Mouse (Mus musculus) gastrocnemius, adult 18-20 months (tissue): ENCODE data around the gene Ankrd39. TPM values are rescaled to one million over a fixed set of nuclear protein-coding genes. Genes with fewer than 3 reads are reported as not detected.
A peak's percentile ranks its signal among the peaks of the same experiment; 100 is the strongest.

Experiments used
- DNase-seq: peaks from one replicate; pipeline ENCODE4 v3.0.0; 2021; ENCODE audit warnings: low spot score
- long read RNA-seq, 2 experiments: library from polyadenylated mRNA; stranded (forward); transcript quantifications; one replicate each; pipeline ENCODE4 v2.0.0; 2021
- total RNA-seq, 2 experiments: library from RNA; stranded (reverse); gene quantifications; 2 replicates each; pipeline ENCODE4 v1.2.3; 2021

Ankrd39 gene
- total RNA-seq = 1 to 10 TPM; 7.3 to 8.6 TPM
- long read RNA-seq, experiment 1, partial matches to known transcripts = 3 of 13 reads
- long read RNA-seq, experiment 1, other reads (novel, unspliced or antisense) = 1 of 13 reads
- long read RNA-seq, experiment 2, partial matches to known transcripts = 0 of 8 reads
- long read RNA-seq, experiment 2, other reads (novel, unspliced or antisense) = 1 of 8 reads

DNA sequence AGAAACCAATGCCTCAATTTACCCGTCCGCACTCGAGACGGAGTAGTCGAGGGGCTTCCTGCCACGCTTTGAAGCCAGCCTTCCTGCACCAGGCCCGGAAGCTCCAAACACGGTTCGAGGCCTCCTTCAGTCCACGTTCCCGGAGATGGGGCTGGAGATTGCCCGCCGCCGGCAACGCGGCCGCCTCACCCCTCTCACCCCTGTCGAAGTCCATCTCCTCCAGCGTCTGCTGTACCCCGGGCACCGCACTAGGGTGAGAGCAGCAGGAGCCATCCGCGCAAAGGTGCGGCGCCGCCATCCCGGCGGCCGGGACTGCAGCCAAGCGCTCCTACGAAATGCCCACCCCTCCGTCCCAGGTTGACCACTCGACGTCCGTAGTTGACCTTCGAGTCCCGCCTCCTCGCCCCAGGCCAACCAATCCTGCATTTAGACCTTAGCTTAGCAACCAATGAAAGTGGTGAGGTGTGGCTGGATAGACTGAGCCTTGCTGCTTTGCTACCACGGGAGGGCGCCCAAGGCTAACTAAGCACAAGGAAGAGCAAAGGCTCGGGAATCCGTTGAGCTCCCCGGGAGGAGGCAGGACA lies at the start of gene Ankrd39:
TSS of gene Ankrd39 (minus strand) at position 558 of the 584 bp plus-strand sequence.
- peak; percentile 99 for DNase-seq

DNA sequence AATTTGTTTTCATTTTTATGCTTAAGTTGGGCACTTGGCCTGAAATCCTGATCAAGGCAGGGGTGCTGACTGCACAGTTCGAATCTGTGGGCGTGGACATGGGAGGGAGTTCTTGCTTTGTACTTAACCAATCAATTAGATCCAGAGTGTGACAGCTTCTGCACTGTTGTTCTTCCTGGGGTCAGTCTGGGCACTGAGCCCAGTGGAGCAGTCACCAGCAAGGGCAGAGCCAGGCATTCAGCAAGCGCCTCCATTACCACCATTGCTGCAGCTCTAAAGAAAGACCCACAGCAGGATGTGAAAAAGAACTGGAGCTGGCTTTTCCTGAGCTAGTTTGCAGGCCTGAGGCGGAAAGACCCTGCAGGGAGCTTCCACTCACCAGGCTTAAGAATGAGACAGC lies 48.9 kb upstream of the Ankrd39 start:
- no peak for DNase-seq

DNA sequence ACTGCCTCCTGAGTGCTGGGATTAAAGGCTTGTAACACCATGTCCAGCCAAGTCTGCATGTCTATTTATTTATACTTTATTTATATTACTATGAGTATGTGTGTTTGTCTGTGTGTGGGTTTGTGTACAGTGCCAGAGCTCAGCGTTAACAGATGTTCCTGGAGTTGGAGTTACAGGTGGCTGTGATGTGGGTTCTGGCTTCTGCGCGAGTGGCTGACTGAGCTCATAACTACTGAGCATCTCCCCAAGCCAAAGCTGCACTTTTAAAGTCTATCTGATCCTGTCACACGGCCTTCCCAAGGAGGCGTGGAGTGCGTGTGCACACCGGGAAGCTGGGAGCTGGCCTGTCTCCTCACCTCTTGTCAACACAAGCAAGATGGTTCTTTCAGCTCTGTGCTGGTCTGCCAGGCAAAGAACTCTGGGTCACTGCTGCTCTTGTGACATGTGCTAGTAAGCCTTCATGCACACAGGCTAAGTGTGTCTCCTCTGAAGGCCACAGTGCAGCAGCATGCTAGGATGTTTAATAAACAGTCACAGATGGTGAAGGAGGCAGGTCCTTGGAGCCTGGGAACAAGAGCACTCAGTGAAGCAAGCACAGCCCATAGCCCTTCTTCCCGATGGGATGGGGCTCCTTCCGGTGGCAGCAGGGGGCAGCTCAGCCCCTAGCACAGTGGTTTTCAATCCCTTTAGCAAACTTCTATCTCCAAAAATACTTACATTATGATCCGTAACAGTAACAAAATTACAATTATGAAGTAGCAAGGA lies 48.1 kb upstream of the Ankrd39 start:
- DNase-seq = no peak

- no peak for DNase-seq
Measured at GRCm38 (mm10) chr1:36593099-36593498, 45.9 kb upstream of the Ankrd39 start.

DNA sequence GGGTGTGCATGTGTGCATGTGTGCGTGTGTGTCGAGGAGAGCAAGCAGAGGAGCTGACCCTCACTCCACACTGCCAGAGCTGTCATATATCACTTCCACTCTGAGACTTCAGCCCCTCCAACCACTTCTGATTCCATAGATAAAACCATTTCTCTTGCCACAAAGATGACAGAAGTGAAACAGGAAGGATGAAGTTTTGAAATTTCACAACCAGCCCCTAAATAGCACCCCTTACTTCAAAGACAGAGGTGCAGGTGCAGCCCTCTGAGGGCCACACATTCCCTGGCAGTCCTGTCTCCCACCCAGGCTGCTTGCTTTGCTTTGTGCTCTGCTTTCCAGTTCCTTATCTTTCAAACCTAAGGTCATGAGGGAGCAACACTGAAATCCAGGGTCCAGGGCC lies 44.2 kb upstream of the Ankrd39 start:
- no peak for DNase-seq

- no peak for DNase-seq
Measured at GRCm38 (mm10) chr1:36590664-36591063, 43.4 kb upstream of the Ankrd39 start.

DNA sequence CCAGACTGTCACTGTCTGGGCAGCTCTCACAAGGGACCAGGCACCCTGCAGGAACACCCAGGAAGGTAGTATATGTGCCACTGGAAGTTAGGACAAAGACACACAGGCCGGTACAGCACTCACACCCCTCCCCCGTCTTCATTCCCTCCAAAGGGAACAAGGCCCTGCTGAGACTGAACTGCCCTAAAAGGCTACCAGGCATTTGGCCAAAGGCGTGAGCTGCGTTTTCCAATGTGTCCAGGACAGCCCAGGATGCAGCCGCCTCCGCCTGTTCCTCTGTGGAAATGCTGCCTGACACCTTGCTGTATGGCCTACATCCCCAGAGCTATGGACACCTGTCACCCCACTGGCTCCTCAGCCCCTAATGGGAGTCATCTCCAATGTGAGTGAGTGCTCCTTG lies 42.2 kb upstream of the Ankrd39 start:
- DNase-seq = peak; percentile 77

DNA sequence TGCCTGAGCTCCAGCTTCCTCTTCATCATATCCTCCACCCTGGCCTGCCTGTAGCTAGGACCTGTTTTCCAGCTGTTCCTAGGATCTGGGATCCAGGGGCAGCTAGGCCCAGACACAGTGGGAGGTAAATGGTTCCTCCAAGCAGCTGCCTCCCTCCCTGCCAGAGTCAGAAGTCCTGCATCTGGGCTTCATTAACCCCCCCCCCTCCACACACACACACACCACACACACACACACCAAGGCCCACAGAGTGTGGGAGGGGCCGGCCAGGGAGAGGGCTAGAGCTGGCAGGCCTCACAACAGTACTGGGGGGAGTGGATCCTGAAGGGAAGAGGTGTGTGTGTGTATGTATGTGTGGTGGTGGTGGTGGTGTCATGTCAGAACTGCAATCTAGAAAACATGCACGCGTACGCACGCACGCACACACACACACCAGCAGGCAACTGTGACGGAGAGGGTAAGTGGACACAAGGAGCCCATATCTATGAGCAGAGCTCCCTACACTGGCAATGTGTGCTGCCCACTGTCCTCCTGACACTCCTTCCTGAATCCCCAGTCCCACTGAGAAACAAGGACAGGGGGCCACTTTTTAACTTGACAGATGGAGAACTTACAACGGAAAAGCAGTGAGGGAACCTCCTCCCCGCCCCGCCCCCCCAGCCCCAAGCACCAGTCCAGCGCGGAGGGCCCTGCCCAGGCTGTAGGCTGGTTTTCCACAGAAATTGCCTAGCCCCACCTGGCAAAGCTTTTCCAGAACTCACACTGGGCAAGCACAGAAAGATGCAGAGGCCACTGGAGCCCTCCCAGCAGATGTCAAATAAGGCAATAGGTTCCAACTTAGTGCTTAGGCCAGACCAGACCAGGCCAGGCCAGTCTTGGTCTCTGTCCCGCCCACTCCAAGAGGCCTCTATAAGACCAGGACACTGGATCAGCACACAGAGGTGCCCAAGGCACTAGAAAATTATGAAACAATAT lies 41.5 kb upstream of the Ankrd39 start:
- DNase-seq = peak; percentile 37

GRCm38 (mm10) chr1:36587860-36588259 lies 40.6 kb upstream of the Ankrd39 start:
- DNase-seq = no peak

- DNase-seq = no peak
Measured at GRCm38 (mm10) chr1:36586288-36586687, 39.0 kb upstream of the Ankrd39 start.

- no peak for DNase-seq
Measured at GRCm38 (mm10) chr1:36583408-36584116, 36.3 kb upstream of the Ankrd39 start.

DNA sequence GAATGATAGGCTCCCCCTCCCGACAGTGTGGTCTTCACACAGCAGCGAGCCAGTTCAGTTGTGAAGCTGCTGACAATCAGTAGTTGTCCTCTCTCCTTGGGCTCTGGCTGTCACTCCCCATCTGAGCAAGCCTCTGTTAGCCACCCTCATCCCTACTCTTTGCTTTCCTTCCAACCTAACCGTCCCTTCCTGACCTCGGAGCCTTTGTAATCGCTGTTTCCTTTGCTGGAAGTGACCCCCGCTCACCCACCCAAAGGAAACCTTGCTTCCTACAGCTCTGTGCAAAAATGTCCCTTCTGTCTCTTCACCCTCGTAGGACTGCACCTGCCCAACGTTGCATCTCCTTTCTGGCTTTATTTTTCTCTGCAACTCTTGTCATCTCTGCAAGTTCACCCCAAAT lies 35.0 kb upstream of the Ankrd39 start:
- DNase-seq = no peak

DNA sequence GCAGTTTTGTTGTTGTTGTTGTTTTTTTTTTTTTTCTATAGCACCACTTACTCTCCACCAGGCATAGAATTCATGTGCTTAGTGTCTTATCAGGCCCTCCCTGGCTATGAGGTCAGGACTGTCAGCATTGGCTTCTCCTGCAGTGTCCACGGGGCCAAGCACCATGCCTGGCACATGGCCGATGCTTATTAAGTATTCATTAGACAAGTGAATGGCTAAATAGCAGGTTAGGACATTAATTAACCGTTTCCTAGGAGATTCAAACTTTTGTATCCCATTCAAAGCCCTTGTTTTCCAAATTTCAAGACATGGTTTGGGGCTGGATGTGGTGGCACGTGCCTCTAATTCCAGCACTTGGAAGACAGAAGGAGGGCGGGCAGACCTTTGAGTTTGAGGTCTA lies 34.0 kb upstream of the Ankrd39 start:
- DNase-seq = no peak

DNA sequence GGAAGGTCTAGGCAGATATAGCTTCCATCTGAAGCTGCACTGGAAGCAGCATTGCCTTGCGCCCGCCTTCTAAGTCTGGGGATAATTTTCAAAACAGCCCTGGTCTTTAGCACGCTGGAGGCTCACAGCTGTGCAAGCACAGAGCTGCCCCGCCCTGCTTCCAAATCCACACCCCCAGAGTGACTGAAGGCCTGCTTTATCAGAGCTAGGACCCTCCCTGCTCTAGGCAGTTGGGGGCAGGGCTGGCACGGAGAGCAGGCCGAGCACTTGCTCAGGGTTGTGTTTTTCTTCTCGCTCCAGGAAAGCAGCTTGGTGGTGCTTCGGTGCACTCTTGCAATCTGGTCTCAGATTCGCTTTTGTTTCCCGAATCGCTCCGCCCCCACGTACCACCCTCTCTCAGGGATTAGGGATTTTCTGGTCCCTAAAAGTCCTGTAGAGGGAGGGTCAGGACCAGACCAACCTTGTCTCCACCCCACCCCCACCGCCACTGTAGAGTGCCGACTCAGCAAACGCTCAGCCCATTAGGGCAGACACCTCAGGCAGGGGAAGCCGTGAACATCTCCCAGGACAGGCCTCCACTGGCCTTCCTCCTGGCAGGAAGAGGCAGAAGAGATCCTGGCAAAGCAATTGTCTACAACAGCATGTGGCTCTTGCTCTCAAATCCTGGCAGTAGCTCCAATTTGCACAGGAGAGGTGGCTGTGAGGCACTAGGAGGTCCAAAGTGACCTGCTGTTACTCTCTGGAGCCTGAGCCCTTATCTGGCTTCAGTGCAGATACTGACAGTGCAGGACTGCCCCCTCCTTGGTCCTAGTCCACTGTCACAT lies 33.4 kb upstream of the Ankrd39 start:
- DNase-seq = peak; percentile 55

GRCm38 (mm10) chr1:36579974-36580383 lies 32.7 kb upstream of the Ankrd39 start:
- DNase-seq = no peak

DNA sequence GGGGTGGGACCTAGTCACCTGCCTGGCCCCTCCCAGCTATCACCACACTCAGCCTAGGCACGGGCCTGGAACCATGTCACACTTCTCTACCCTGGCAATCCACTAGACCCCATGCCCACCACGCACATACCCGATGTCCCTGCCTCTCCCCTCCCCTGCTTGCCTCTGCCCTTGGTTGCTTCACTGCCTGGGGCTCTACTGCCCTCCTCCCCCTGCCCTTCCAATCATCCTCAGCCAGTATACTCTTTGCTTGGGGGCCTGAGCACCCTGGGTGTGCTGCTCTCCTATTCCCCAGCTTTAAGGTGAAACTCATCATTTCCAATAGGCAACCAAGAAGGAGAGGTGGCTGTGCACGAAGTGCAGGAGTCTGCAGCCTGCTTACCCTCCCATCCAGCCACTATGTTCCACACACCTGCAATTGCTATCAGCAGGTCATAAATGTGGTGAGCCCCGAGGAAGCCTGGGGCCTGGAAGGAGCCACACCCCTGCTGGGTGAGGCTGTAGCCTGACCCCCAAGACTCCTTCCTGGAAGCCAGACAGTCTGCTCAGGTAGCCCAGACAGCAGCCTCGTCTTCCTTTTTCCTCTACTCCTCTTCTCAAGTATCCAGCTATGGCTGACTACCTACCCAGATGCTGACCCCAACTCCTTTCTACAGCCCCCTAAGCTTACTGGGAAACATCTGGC lies 29.9 kb upstream of the Ankrd39 start:
- DNase-seq = no peak

DNA sequence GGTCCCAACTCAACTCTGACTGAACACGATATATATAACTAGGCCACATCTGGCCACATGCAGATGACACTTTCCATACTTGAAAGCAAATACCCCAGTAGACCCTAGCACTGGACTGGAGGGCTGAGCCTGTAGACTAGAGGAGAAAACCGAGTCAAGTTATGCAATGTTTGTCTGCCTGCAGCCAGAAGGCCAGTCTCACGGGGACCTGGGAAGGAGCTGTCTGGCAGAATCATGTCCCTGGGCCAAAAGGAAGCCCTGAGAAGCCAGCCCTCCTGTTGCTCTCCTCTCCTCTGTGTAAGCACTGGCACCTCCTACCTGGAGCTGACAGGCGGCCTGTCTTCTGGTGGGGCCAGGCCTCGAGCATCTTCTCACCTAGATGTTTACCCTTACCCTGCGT lies 28.1 kb upstream of the Ankrd39 start:
- DNase-seq = no peak

DNA sequence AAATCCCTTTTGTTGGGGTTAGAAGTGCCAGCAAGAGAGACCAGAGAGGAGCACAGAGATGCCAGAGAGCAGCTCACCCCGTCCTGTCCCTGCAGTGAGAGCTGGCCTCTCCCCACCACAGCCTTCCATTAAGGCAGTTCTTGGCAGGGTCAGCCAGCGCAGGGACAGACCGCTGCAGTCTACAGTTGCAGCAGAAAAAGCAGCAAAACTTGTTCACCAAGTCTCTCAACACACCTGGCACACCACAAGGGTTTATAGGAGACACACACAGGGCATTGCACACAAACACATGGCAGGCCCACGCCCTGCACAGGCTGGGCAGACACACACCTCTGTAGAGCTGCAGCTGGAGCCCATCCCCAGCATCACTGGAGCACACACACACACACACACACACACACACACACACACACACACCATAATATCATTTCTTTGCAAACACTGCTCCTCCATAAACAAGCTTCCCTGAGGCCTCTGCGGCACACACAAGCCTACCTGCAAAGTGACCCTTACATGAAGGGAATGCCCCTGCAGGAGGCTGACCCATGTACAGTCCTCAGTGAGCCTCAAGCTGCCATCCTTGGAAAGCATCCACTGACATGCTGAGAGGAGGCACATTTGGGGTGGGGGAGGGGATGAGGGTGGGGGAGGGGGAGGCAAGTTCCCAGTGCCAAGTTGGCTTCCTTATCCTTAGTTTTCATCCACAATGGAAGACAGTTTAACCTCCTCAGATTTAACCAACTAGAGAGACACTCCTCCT lies 27.1 kb upstream of the Ankrd39 start:
- no peak for DNase-seq

- no peak for DNase-seq
Measured at GRCm38 (mm10) chr1:36573524-36573923, 26.3 kb upstream of the Ankrd39 start.
